In genomic region chr17:5273685-5274084, GRCm38 (mm10) we compare ENCODE assay signal across 23 mouse cellular contexts.
DNase-seq lines count a peak whose midpoint lies in the region; ATAC-seq and TF ChIP-seq lines count a peak whose summit lies in the region.
"Had no signal": no experiment of that assay in that cellular context is flagged by ENCODE, and none has a peak within 500 bp of the region (broad histone marks: within the 10 kb centered on the region; RNA-seq: fewer than 3 reads in every experiment).

No protein-coding gene starts in this region.

- H3K4me3 ChIP-seq in hindbrain, postnatal 0 days (ENCODE audit: low read length): no peak overlapping the region
- no peak overlapping the region for H3K4me3 ChIP-seq in hindbrain, embryonic 14.5 days (replicated peaks; ENCODE audit: low read length)
- H3K4me3 ChIP-seq in lung, postnatal 0 days (ENCODE audit: low read depth, low read length): no peak overlapping the region
- H3K4me3 ChIP-seq in cerebellum, adult 2 months (replicated peaks; ENCODE audit: insufficient read depth, low read depth, low read length): no peak overlapping the region
- H3K4me3 ChIP-seq: embryonic facial prominence, embryonic 15.5 days; gastrocnemius, adult 2 months; limb, embryonic 15.5 days had no signal

- no peak for ATAC-seq in hindbrain, postnatal 0 days
- ATAC-seq in hindbrain, embryonic 14.5 days (ENCODE audit: low FRiP score): no peak
- ATAC-seq in lung, postnatal 0 days: peak; percentile 61; the same call in 1 of the 2 replicates
- ATAC-seq: hindbrain, embryonic 16.5 days; intestine, embryonic 16.5 days; midbrain, embryonic 16.5 days had no signal

- no peak overlapping the region for H3K9ac ChIP-seq in hindbrain, postnatal 0 days (replicated peaks; ENCODE audit: low read length)
- H3K9ac ChIP-seq in hindbrain, embryonic 14.5 days: no peak overlapping the region
- no peak overlapping the region for H3K9ac ChIP-seq in lung, postnatal 0 days (replicated peaks; ENCODE audit: low read depth)
- H3K9ac ChIP-seq: embryonic facial prominence, embryonic 15.5 days; limb, embryonic 15.5 days; liver, embryonic 14.5 days had no signal

- WGBS in hindbrain, postnatal 0 days: 50% methylated on average over 3 of the region's 3 CpGs
- 81% methylated on average over 3 of the region's 3 CpGs for WGBS in hindbrain, embryonic 14.5 days
- WGBS in lung, postnatal 0 days: 63% methylated on average over 3 of the region's 3 CpGs
- WGBS in cerebellum, adult 2 months: 72% methylated on average over 3 of the region's 3 CpGs

- DNase-seq in hindbrain, postnatal 0 days (ENCODE audit: low spot score): peak; percentile 43
- no peak for DNase-seq in hindbrain, embryonic 14.5 days (ENCODE audit: low spot score)
- peak; percentile 70 for DNase-seq in lung, postnatal 0 days (ENCODE audit: low spot score)
- DNase-seq in lung, postnatal 14 days: no peak
- peak; percentile 71 for DNase-seq in Muller cell, postnatal 12 days (ENCODE audit: inconsistent ontology term)
- peak; percentile 88 for DNase-seq in brain, adult 2 months (ENCODE audit: low read depth, low spot score)
- DNase-seq in cerebellum, adult 8-10 months: no peak
- DNase-seq in cerebellum, adult 2 months: no peak
- DNase-seq: adrenal gland, postnatal 10 days; cerebellum, adult 9-11 months; kidney, adult 9 months; kidney, postnatal 14 days; layer of hippocampus, postnatal 36 days; thymus, postnatal 25 days had no signal

- no peak for TF ChIP-seq POLR2A in cerebellum, adult 2 months (IDR thresholded peaks at IDR 0.05; ENCODE audit: borderline replicate concordance, insufficient read depth, low read length)

- TF ChIP-seq CTCF in hindbrain, postnatal 0 days (IDR thresholded peaks at IDR 0.05; ENCODE audit: low read depth): no peak
- TF ChIP-seq CTCF in lung, postnatal 0 days (IDR thresholded peaks at IDR 0.05): no peak
- no peak for TF ChIP-seq CTCF in cerebellum, adult 2 months (IDR thresholded peaks at IDR 0.05; ENCODE audit: borderline replicate concordance, insufficient read depth, low read depth, low read length)

- peak; percentile 40; the same call in 1 of the 2 replicates for TF ChIP-seq EP300 in lung, postnatal 0 days (IDR thresholded peaks at IDR 0.05)

- no peak overlapping the region for H3K27ac ChIP-seq in hindbrain, postnatal 0 days
- H3K27ac ChIP-seq in hindbrain, embryonic 14.5 days: no peak overlapping the region
- H3K27ac ChIP-seq in lung, postnatal 0 days (ENCODE audit: low read length): no peak overlapping the region
- H3K27ac ChIP-seq in cerebellum, adult 2 months (ENCODE audit: insufficient read depth, low read length): no peak overlapping the region
- H3K27ac ChIP-seq: embryonic facial prominence, embryonic 15.5 days; gastrocnemius, adult 2 months; limb, embryonic 15.5 days; liver, embryonic 14.5 days; macrophage had no signal

- H3K36me3 ChIP-seq in hindbrain, postnatal 0 days (ENCODE audit: insufficient read depth, low read length): no peaks in the 10 kb centered on the region
- H3K36me3 ChIP-seq in hindbrain, embryonic 14.5 days (replicated peaks; ENCODE audit: control insufficient read depth, insufficient read depth): no peaks in the 10 kb centered on the region
- H3K36me3 ChIP-seq in lung, postnatal 0 days (ENCODE audit: insufficient read depth, low read length): 0 out of 2 replicates have a peak, but pooled peaks cover 4% of the 10 kb centered on the region
- H3K36me3 ChIP-seq: embryonic facial prominence, embryonic 15.5 days had no signal

- H3K9me3 ChIP-seq in hindbrain, postnatal 0 days (ENCODE audit: low read length): no peaks in the 10 kb centered on the region
- no peaks in the 10 kb centered on the region for H3K9me3 ChIP-seq in hindbrain, embryonic 14.5 days (ENCODE audit: control insufficient read depth, low read length)
- H3K9me3 ChIP-seq in lung, postnatal 0 days (ENCODE audit: low read length): no peaks in the 10 kb centered on the region
- H3K9me3 ChIP-seq: embryonic facial prominence, embryonic 15.5 days; limb, embryonic 15.5 days had no signal

- H3K4me2 ChIP-seq in hindbrain, postnatal 0 days (ENCODE audit: low read depth, low read length): no peak overlapping the region
- no peak overlapping the region for H3K4me2 ChIP-seq in hindbrain, embryonic 14.5 days (replicated peaks)
- no peak overlapping the region for H3K4me2 ChIP-seq in lung, postnatal 0 days (replicated peaks; ENCODE audit: low read depth, low read length)
- H3K4me2 ChIP-seq: embryonic facial prominence, embryonic 15.5 days; heart, embryonic 11.5 days; limb, embryonic 15.5 days had no signal

- peaks cover 6% of the 10 kb centered on the region; the same call in 1 of the 2 replicates for H3K4me1 ChIP-seq in hindbrain, postnatal 0 days (ENCODE audit: insufficient read depth, low read length)
- H3K4me1 ChIP-seq in hindbrain, embryonic 14.5 days (replicated peaks; ENCODE audit: control insufficient read depth, insufficient read depth, low read length): peaks cover 18% of the 10 kb centered on the region
- no peaks in the 10 kb centered on the region for H3K4me1 ChIP-seq in lung, postnatal 0 days (ENCODE audit: insufficient read depth, low read depth, low read length)
- H3K4me1 ChIP-seq in cerebellum, adult 2 months (ENCODE audit: control insufficient read depth, insufficient read depth, low read length): peaks cover 19% of the 10 kb centered on the region

- H3K27me3 ChIP-seq in hindbrain, postnatal 0 days (ENCODE audit: insufficient read depth, low read length): no peaks in the 10 kb centered on the region
- H3K27me3 ChIP-seq in hindbrain, embryonic 14.5 days (ENCODE audit: control insufficient read depth, insufficient read depth, low read length): no peaks in the 10 kb centered on the region
- no peaks in the 10 kb centered on the region for H3K27me3 ChIP-seq in lung, postnatal 0 days (replicated peaks; ENCODE audit: insufficient read depth, low read length)
- H3K27me3 ChIP-seq in cerebellum, adult 2 months (ENCODE audit: control insufficient read depth, insufficient read depth, low read length): no peaks in the 10 kb centered on the region
- H3K27me3 ChIP-seq: embryonic facial prominence, embryonic 15.5 days; limb, embryonic 15.5 days had no signal

Comparison
In these comparisons a context has a peak if more than half of its experiments do, and no peak if none do; other contexts are left out.
1. DNase-seq: peak in hindbrain, postnatal 0 days (single experiment), lung, postnatal 0 days (single experiment), Muller cell, postnatal 12 days (single experiment) and brain, adult 2 months (single experiment); none in hindbrain, embryonic 14.5 days (single experiment), lung, postnatal 14 days (single experiment), cerebellum, adult 8-10 months (single experiment) and cerebellum, adult 2 months (0 of 2).